Mouse (Mus musculus): ENCODE data around the gene Iqca. TPM values are rescaled to one million over a fixed set of nuclear protein-coding genes. Genes with fewer than 3 reads are reported as not detected.

Gene Iqca
- not detected in 2 replicates for polyA plus RNA-seq (2016; fragmentation: Nextera tagmentation; extraction: Ambion mirVana)

- Histone ChIP-seq H3K36me3 (no peaks in the 10 kb centered on the region), H3K27me3 (ENCODE audit: low read depth, poor library complexity, severe bottlenecking) (peaks cover 42% of the 10 kb centered on the region), H3K9me3 (replicated peaks) (no peaks in the 10 kb centered on the region), H3K4me1 (peaks cover 25% of the 10 kb centered on the region), H3K27ac (peak within 1 kb of the TSS; percentile 78), H3K4me3 (peak within 1 kb of the TSS; percentile 36)
- WGBS: 3% methylated on average over 18 of the region's 18 CpGs
- DNase-seq (ENCODE audit: low spot score): peak; percentile 85
Measured at GRCm38 (mm10) chr1:90153099-90153744, at the start of gene Iqca. Gene Iqca, minus strand, starts transcription at chr1:90153401.

GRCm38 (mm10) chr1:90202207-90202978 is 49.2 kb upstream of the Iqca start:
- Histone ChIP-seq H3K4me1 (peaks cover 62% of the 10 kb centered on the region), H3K4me3 (peak overlapping the region; percentile 27), H3K27ac (peak overlapping the region; percentile 67), H3K27me3 (ENCODE audit: low read depth, poor library complexity, severe bottlenecking) (peaks cover 43% of the 10 kb centered on the region), H3K9me3 (replicated peaks) (no peaks in the 10 kb centered on the region), H3K36me3 (no peaks in the 10 kb centered on the region)
- peak; percentile 68 for DNase-seq (ENCODE audit: low spot score)
- WGBS: 6% methylated on average over 23 of the region's 23 CpGs

DNA sequence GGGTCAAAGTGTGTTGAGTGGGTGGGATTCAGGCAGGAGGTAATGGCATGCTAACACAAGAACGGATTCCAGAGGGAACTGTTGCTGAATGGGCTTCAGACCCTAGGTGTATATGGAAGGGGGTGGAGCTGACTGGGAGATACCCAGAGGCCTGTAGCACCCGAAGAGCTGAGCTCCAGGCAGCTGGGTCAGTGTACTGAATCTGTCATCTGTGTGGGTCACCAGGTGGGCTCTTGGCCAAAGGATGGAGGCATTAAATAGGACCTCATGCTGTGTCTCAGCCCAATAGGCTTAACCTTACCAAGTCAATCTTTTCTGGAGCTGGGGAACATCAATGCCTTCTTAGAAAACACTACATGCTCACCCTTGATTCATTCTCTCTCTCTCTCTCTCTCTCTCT is 48.5 kb upstream of the Iqca start:
- peak overlapping the region; percentile 67 for H3K27ac ChIP-seq
- H3K36me3 ChIP-seq: no peaks in the 10 kb centered on the region
- H3K9me3 ChIP-seq (replicated peaks): no peaks in the 10 kb centered on the region
- no peak overlapping the region for H3K4me3 ChIP-seq
- H3K27me3 ChIP-seq (ENCODE audit: low read depth, poor library complexity, severe bottlenecking): peaks cover 43% of the 10 kb centered on the region
- H3K4me1 ChIP-seq: peaks cover 55% of the 10 kb centered on the region
- WGBS: 59% methylated on average over 2 of the region's 2 CpGs
- no peak for DNase-seq (ENCODE audit: low spot score)

- no peaks in the 10 kb centered on the region for H3K36me3 ChIP-seq
- H3K4me1 ChIP-seq: peaks cover 51% of the 10 kb centered on the region
- no peak for DNase-seq (ENCODE audit: low spot score)
- 0 out of 2 replicates have a peak overlapping the region, but pooled peaks have one; percentile 11 for H3K27ac ChIP-seq
- no peak overlapping the region for H3K4me3 ChIP-seq
- peaks cover 43% of the 10 kb centered on the region for H3K27me3 ChIP-seq (ENCODE audit: low read depth, poor library complexity, severe bottlenecking)
- WGBS: 77% methylated on average over 5 of the region's 5 CpGs
- no peaks in the 10 kb centered on the region for H3K9me3 ChIP-seq (replicated peaks)
Measured at GRCm38 (mm10) chr1:90201246-90201645, 48.0 kb upstream of the Iqca start.

GRCm38 (mm10) chr1:90189046-90189445 is 35.8 kb upstream of the Iqca start:
- 88% methylated on average over 6 of the region's 6 CpGs for WGBS
- H3K36me3 ChIP-seq: no peaks in the 10 kb centered on the region
- no peaks in the 10 kb centered on the region for H3K9me3 ChIP-seq (replicated peaks)
- H3K4me3 ChIP-seq: no peak overlapping the region
- DNase-seq (ENCODE audit: low spot score): no peak
- no peak overlapping the region for H3K27ac ChIP-seq
- H3K27me3 ChIP-seq (ENCODE audit: low read depth, poor library complexity, severe bottlenecking): no peaks in the 10 kb centered on the region; the same call in 1 of the 2 replicates
- H3K4me1 ChIP-seq: peaks cover 9% of the 10 kb centered on the region; the same call in 1 of the 2 replicates

DNA sequence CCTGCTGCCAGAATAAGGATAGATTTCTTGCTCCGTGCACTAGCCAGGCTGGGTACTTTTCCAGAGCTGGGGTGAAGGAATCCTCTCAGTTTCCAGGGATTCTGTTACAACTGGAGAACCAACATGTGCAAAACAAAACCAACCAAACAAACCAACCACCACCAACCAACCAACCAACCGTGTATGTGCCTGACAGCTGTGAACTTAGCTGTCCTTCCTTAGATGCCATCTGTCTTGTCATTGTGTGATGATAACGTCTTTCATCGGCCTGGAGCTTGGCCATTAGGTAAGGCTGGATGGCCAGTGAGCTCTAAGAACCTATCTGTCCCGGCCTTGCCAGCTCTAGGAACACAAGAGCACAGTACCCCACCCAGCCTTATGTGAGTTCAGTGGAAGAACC is 33.7 kb upstream of the Iqca start:
- H3K4me3 ChIP-seq: no peak overlapping the region

GRCm38 (mm10) chr1:90186173-90186572 is 33.0 kb upstream of the Iqca start:
- no peak overlapping the region for H3K27ac ChIP-seq
- H3K9me3 ChIP-seq (replicated peaks): no peaks in the 10 kb centered on the region
- DNase-seq (ENCODE audit: low spot score): no peak
- no peaks in the 10 kb centered on the region for H3K36me3 ChIP-seq
- peaks cover 16% of the 10 kb centered on the region; the same call in 1 of the 2 replicates for H3K4me1 ChIP-seq
- H3K4me3 ChIP-seq: no peak overlapping the region
- peaks cover 7% of the 10 kb centered on the region for H3K27me3 ChIP-seq (ENCODE audit: low read depth, poor library complexity, severe bottlenecking)
- 89% methylated on average over 4 of the region's 4 CpGs for WGBS

More for the DNA sequence above, 33.7 kb upstream of the Iqca start:
- peaks cover 6% of the 10 kb centered on the region for H3K27me3 ChIP-seq (ENCODE audit: low read depth, poor library complexity, severe bottlenecking)
- H3K9me3 ChIP-seq (replicated peaks): no peaks in the 10 kb centered on the region
- no peak overlapping the region for H3K27ac ChIP-seq
- DNase-seq (ENCODE audit: low spot score): no peak
- peaks cover 16% of the 10 kb centered on the region; the same call in 1 of the 2 replicates for H3K4me1 ChIP-seq
- 94% methylated on average over 5 of the region's 5 CpGs for WGBS
- no peaks in the 10 kb centered on the region for H3K36me3 ChIP-seq

GRCm38 (mm10) chr1:90183602-90184001 is 30.4 kb upstream of the Iqca start:
- no peaks in the 10 kb centered on the region for H3K9me3 ChIP-seq (replicated peaks)
- H3K27ac ChIP-seq: no peak overlapping the region
- no peaks in the 10 kb centered on the region for H3K36me3 ChIP-seq
- peaks cover 11% of the 10 kb centered on the region for H3K27me3 ChIP-seq (ENCODE audit: low read depth, poor library complexity, severe bottlenecking)
- peaks cover 7% of the 10 kb centered on the region; the same call in 1 of the 2 replicates for H3K4me1 ChIP-seq
- no peak for DNase-seq (ENCODE audit: low spot score)
- H3K4me3 ChIP-seq: no peak overlapping the region
- 48% methylated on average over 6 of the region's 6 CpGs for WGBS

DNA sequence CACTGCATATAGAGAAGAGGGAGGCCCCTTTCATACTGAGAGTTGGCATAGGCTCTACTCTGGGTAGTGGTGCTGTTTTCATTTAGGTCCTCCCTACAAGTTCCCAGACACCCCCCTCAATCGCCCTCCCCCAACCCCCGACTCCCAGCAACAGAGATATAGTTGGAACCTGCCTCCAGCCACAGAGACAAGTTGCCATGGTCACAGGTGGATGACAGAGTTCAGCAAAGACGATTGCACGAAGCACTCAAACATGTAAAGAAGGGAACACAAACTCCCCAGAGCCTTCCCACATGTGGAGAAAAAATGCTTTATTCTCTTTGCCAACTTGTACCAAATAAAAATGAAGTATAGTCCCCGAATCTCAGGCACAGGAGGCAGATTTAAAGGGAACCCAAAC is 29.3 kb upstream of the Iqca start:
- no peaks in the 10 kb centered on the region for H3K36me3 ChIP-seq
- H3K9me3 ChIP-seq (replicated peaks): no peaks in the 10 kb centered on the region
- WGBS: 87% methylated on average over 5 of the region's 5 CpGs
- no peak for DNase-seq (ENCODE audit: low spot score)
- H3K4me1 ChIP-seq: peaks cover 7% of the 10 kb centered on the region; the same call in 1 of the 2 replicates
- no peak overlapping the region for H3K27ac ChIP-seq
- no peak overlapping the region for H3K4me3 ChIP-seq
- peaks cover 13% of the 10 kb centered on the region for H3K27me3 ChIP-seq (ENCODE audit: low read depth, poor library complexity, severe bottlenecking)

DNA sequence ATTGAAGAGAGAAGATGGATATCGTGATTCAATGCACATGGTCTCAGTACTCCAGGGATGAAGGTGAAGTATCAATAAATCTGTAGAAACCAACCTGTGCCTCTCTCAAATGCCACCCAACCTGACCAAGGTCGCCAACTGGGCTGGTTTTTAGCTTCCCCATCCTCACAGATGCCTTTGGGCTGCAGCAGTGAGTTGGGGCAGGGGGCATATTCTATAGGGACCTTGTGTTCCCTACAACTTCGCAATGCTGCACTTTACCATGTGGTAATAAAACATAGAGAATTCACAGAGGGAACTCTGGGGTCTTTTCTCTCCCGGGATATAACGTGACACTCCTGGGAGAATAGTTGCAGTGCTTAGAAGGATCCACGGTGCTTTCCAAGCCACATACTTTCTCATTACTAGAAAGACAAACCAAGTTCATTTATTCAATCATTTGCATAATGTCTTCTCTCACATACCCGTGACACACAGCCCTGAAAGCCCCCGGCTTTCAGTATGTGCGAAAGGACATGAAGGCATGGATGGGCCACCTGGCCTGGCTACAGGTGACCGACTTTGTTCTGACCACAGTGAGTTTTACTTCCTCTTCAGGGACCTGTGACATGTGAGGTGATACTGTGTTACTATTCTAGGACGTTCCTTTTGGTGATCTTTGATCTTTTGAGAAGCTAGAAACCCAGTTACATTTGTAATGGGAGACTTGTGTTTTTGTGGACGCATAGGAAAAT is 27.9 kb upstream of the Iqca start:
- 88% methylated on average over 12 of the region's 12 CpGs for WGBS
- no peak overlapping the region for H3K27ac ChIP-seq
- H3K36me3 ChIP-seq: no peaks in the 10 kb centered on the region
- H3K9me3 ChIP-seq (replicated peaks): no peaks in the 10 kb centered on the region
- DNase-seq (ENCODE audit: low spot score): no peak
- no peak overlapping the region for H3K4me3 ChIP-seq
- H3K4me1 ChIP-seq: peaks cover 7% of the 10 kb centered on the region; the same call in 1 of the 2 replicates
- H3K27me3 ChIP-seq (ENCODE audit: low read depth, poor library complexity, severe bottlenecking): peaks cover 16% of the 10 kb centered on the region

DNA sequence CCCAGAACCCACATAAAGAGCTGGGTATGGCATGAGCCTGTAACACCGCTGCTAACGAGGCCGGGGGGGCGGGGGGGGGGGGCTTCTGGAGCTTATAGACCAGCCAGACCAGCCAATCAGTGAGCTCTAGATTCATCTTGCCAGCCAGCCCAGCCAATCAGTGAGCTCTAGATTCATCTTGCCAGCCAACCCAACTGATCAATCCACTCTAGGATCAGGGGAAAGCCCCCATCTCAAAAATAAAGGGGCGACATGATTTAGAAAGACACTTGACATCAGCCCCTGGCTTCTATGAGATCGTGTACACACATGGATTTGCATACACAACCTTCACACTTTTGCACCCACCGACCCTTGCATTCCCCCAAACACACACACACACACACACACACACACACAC is 27.3 kb upstream of the Iqca start:
- Histone ChIP-seq H3K27me3 (ENCODE audit: low read depth, poor library complexity, severe bottlenecking) (peaks cover 16% of the 10 kb centered on the region), H3K4me3 (no peak overlapping the region), H3K4me1 (peaks cover 7% of the 10 kb centered on the region; the same call in 1 of the 2 replicates), H3K9me3 (replicated peaks) (no peaks in the 10 kb centered on the region), H3K27ac (no peak overlapping the region), H3K36me3 (no peaks in the 10 kb centered on the region)
- 79% methylated on average over 7 of the region's 7 CpGs for WGBS
- no peak for DNase-seq (ENCODE audit: low spot score)

DNA sequence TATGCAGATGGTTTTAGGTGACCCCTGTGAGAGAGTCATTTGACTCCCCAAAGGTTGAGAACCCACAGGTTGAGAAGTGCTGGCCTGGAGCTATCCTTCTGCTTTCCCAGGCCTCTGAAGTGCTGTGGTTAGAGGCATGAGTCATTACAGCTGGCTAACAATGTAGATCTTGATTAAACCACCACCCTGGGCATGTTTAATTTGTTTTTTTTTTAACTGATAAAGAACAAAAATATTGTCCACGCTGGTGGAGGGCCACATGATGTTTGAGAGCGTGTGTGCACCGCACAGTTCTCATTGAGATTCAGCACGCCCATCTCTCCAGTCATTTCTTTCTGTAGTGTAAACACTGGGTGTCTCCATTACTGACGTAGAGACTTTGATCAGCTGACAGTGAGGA is 24.8 kb upstream of the Iqca start:
- no peaks in the 10 kb centered on the region for H3K36me3 ChIP-seq
- no peak for DNase-seq (ENCODE audit: low spot score)
- no peaks in the 10 kb centered on the region for H3K9me3 ChIP-seq (replicated peaks)
- peaks cover 27% of the 10 kb centered on the region for H3K27me3 ChIP-seq (ENCODE audit: low read depth, poor library complexity, severe bottlenecking)
- H3K4me3 ChIP-seq: no peak overlapping the region
- no peak overlapping the region for H3K27ac ChIP-seq
- 0 out of 2 replicates have a peak, but pooled peaks cover 3% of the 10 kb centered on the region for H3K4me1 ChIP-seq
- 59% methylated on average over 5 of the region's 5 CpGs for WGBS
